In the genomic region with DNA sequence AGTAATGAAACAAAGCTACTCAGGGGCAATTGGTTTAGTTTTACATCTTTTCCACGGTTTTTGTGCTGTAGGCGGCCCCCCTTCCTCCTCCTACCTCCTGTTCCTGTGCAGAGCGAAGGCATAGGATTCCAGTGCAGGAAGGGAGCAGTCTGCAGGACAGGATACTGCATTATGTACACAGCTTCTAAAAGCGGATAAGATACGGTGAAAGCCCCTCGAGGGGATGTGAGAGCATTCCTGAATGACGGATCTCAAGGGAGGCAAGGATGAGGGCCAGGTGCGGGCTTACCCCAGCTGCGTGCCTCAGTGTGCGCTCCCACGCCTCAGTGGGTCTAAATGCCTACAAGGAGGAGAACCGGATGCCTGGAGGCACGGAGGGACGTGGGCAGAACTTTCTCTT, we compare ENCODE assay signal across 12 mouse cellular contexts. TPM values are rescaled to one million over a fixed set of nuclear protein-coding genes. Genes with fewer than 3 reads are reported as not detected.
DNase-seq lines count a peak whose midpoint lies in the region; ATAC-seq and TF ChIP-seq lines count a peak whose summit lies in the region.
"Had no signal": no experiment of that assay in that cellular context is flagged by ENCODE, and none has a peak within 500 bp of the region (broad histone marks: within the 10 kb centered on the region; RNA-seq: fewer than 3 reads in every experiment).

No protein-coding gene starts in this region.

- no peak overlapping the region for H3K9ac ChIP-seq in intestine, postnatal 0 days (ENCODE audit: low read depth, low read length)

- H3K4me1 ChIP-seq in intestine, postnatal 0 days (replicated peaks; ENCODE audit: control insufficient read depth, insufficient read depth, low read length) = no peaks in the 10 kb centered on the region

- H3K27ac ChIP-seq in intestine, postnatal 0 days (ENCODE audit: low read depth, low read length) = no peak overlapping the region

- peaks cover 3% of the 10 kb centered on the region; the same call in 1 of the 2 replicates for H3K27me3 ChIP-seq in intestine, postnatal 0 days (replicated peaks; ENCODE audit: control insufficient read depth, insufficient read depth, low read length)

- H3K36me3 ChIP-seq in intestine, postnatal 0 days (ENCODE audit: control insufficient read depth, insufficient read depth) = no peaks in the 10 kb centered on the region
- H3K36me3 ChIP-seq: G1E had no signal

- 33% methylated on average over 14 of the region's 14 CpGs for WGBS in intestine, postnatal 0 days

- no peak overlapping the region for H3K4me3 ChIP-seq in intestine, postnatal 0 days (ENCODE audit: low read depth, low read length)
- H3K4me3 ChIP-seq: erythroblast, embryonic 14.5 days had no signal

- no peaks in the 10 kb centered on the region for H3K9me3 ChIP-seq in intestine, postnatal 0 days (ENCODE audit: control insufficient read depth)
- H3K9me3 ChIP-seq: G1E had no signal

- no peak for DNase-seq in frontal cortex, postnatal 10 days (ENCODE audit: low spot score in 2 of 2)
- DNase-seq in kidney, postnatal 4 days = peak; percentile 25 to 43
- DNase-seq in kidney, postnatal 10 days = no peak
- peak; percentile 7 for DNase-seq in brain, embryonic 14.5 days (ENCODE audit: low read depth)
- DNase-seq in spleen, postnatal 36 days (ENCODE audit: low spot score in 2 of 2) = no peak
- no peak for DNase-seq in thymus, postnatal 14 days
- DNase-seq: gastrocnemius, postnatal 14 days; kidney, postnatal 25 days had no signal

- TF ChIP-seq CTCF in brain, embryonic 14.5 days (IDR thresholded peaks at IDR 0.05; ENCODE audit: borderline replicate concordance, extremely low read depth, insufficient read depth, insufficient read length) = no peak
- TF ChIP-seq CTCF in intestine, postnatal 0 days (IDR thresholded peaks at IDR 0.05; ENCODE audit: low read depth) = no peak

- TF ChIP-seq POLR2A in brain, embryonic 14.5 days (IDR thresholded peaks at IDR 0.05; ENCODE audit: borderline replicate concordance, extremely low read depth, insufficient read depth, insufficient read length, poor library complexity, severe bottlenecking) = no peak

- peak overlapping the region; percentile 6 for H3K4me2 ChIP-seq in intestine, postnatal 0 days (replicated peaks; ENCODE audit: low read depth)

- ATAC-seq in frontal cortex, adult (ENCODE audit: low TSS enrichment) = peak; percentile 73
- no peak for ATAC-seq in intestine, postnatal 0 days

RNA-seq across cellular contexts. Expression of a gene that starts 53.1 kb away (rescaled TPM):
- polyA plus RNA-seq in brain, embryonic 14.5 days (2012; rRNA removed) = 0.31 and 0.42 TPM in 2 replicates
- polyA plus RNA-seq in intestine, postnatal 0 days (2015; fragmentation: Nextera tagmentation; extraction: Ambion mirVana) = 7.0 and 18.2 TPM in 2 replicates
- polyA plus RNA-seq: erythroblast, embryonic 14.5 days; G1E had no signal

Comparison
In these comparisons a context has a peak if more than half of its experiments do, and no peak if none do; other contexts are left out.
1. DNase-seq: peak in kidney, postnatal 4 days (2 of 2) and brain, embryonic 14.5 days (single experiment); none in frontal cortex, postnatal 10 days (0 of 2), kidney, postnatal 10 days (single experiment), spleen, postnatal 36 days (0 of 2) and thymus, postnatal 14 days (single experiment).